23 mouse cellular contexts compared by ENCODE assay signal in the genomic region with DNA sequence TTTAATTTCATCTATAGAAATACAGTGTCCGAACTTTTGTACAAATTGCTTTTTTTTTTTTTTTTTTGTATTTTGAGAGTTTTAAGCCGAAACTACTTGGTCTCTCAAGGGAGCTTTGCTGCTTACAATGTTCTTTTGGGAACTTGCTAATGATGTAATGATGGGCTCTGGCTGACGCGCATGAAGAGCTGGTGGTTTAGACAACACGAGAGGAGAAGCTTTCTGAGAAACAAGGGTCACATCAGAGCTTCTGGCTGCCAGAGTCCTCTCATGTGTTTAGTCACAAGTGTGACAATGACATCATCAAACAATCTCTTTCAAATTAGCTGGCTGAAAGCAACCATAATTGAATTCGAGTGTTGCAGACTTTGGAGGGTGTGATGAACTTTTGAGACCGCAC.
"Had no signal": no experiment of that assay in that cellular context is flagged by ENCODE, and none has a peak within 500 bp of the region (broad histone marks: within the 10 kb centered on the region; RNA-seq: fewer than 3 reads in every experiment).

No protein-coding gene starts in this region.

- H3K27me3 ChIP-seq: liver, embryonic 12.5 days; liver, embryonic 15.5 days; lung, embryonic 15.5 days; midbrain, embryonic 15.5 days; neural tube, embryonic 12.5 days; neural tube, embryonic 15.5 days; stomach, embryonic 15.5 days had no signal

- ATAC-seq: liver, embryonic 12.5 days; midbrain, embryonic 15.5 days had no signal

- H3K4me2 ChIP-seq: limb, embryonic 13.5 days; liver, embryonic 12.5 days; liver, embryonic 15.5 days; lung, embryonic 15.5 days; midbrain, embryonic 11.5 days; midbrain, embryonic 15.5 days; neural tube, embryonic 12.5 days; neural tube, embryonic 15.5 days; stomach, embryonic 15.5 days had no signal

- H3K27ac ChIP-seq: kidney, postnatal 0 days; layer of hippocampus, adult 2 months; limb, embryonic 10.5 days; limb, embryonic 13.5 days; liver, embryonic 12.5 days; liver, embryonic 15.5 days; lung, embryonic 15.5 days; midbrain, embryonic 15.5 days; neural tube, embryonic 12.5 days; neural tube, embryonic 15.5 days; stomach, embryonic 15.5 days had no signal

- H3K36me3 ChIP-seq: limb, embryonic 10.5 days; limb, embryonic 13.5 days; liver, embryonic 12.5 days; liver, embryonic 15.5 days; lung, embryonic 15.5 days; midbrain, embryonic 15.5 days; neural tube, embryonic 12.5 days; neural tube, embryonic 15.5 days; stomach, embryonic 15.5 days had no signal

- H3K9ac ChIP-seq: limb, embryonic 13.5 days; liver, embryonic 12.5 days; liver, embryonic 15.5 days; lung, embryonic 15.5 days; midbrain, embryonic 15.5 days; neural tube, embryonic 12.5 days; neural tube, embryonic 15.5 days; stomach, embryonic 15.5 days had no signal

- H3K4me1 ChIP-seq: liver, embryonic 12.5 days; liver, embryonic 15.5 days; lung, embryonic 15.5 days; midbrain, embryonic 15.5 days; neural tube, embryonic 15.5 days; stomach, embryonic 15.5 days had no signal

- H3K4me3 ChIP-seq: layer of hippocampus, adult 2 months; limb, embryonic 10.5 days; limb, embryonic 13.5 days; liver, embryonic 12.5 days; liver, embryonic 15.5 days; lung, embryonic 15.5 days; midbrain, embryonic 15.5 days; neural tube, embryonic 12.5 days; neural tube, embryonic 15.5 days; stomach, embryonic 15.5 days had no signal

- H3K9me3 ChIP-seq: limb, embryonic 10.5 days; limb, embryonic 13.5 days; liver, embryonic 12.5 days; liver, embryonic 15.5 days; lung, embryonic 15.5 days; midbrain, embryonic 15.5 days; neural tube, embryonic 12.5 days; neural tube, embryonic 15.5 days; stomach, embryonic 15.5 days had no signal

- DNase-seq: kidney, adult 2 months; kidney, postnatal 25 days; layer of hippocampus, adult 9-11 months; liver; lung, adult 18-20 months; lung, postnatal 4 days; right cerebral cortex, adult 18-20 months; right cerebral cortex, postnatal 14 days; right cerebral cortex, postnatal 4 days; spleen, adult 18-20 months; thymus, postnatal 25 days had no signal
